Mouse (Mus musculus) MEL (cell line): ENCODE data around the gene Ablim2.

ENCODE experiments used
- CHD2 ChIP-seq: IDR thresholded peaks from 2 replicates; pipeline ENCODE4 v1.6.1; 2011; ENCODE audit warnings: low read length, improper control_type of control experiment
- CTCF ChIP-seq, 3 experiments: IDR thresholded peaks in 2 of 3; conservative IDR thresholded peaks in 1 of 3; 2 replicates each; pipeline ENCODE4 v1.5.1; 2011 to 2012; ENCODE audit warnings: low read length in 3 of 3, low read depth in 2 of 3, mild to moderate bottlenecking in 2 of 3, improper control_type of control experiment in 1 of 3, inconsistent platforms in 1 of 3, mixed read lengths in 1 of 3, moderate library complexity in 1 of 3; ENCODE audit not compliant: control insufficient read depth in 1 of 3, insufficient read depth in 1 of 3, poor library complexity in 1 of 3, severe bottlenecking in 1 of 3
- EP300 ChIP-seq, 2 experiments: IDR thresholded peaks; 2 replicates each; pipeline ENCODE4 v1.6.1; 2011; ENCODE audit warnings: improper control_type of control experiment in 2 of 2, low read length in 2 of 2, low read depth in 1 of 2, mild to moderate bottlenecking in 1 of 2
- GABPA ChIP-seq: IDR thresholded peaks from 2 replicates; pipeline ENCODE4 v1.6.1; 2012; ENCODE audit warnings: low read depth, mild to moderate bottlenecking, inconsistent platforms, low read length, improper control_type of control experiment, moderate library complexity
- JUND ChIP-seq: IDR thresholded peaks from 2 replicates; pipeline ENCODE4 v1.6.1; 2011; ENCODE audit warnings: low read depth, mild to moderate bottlenecking, improper control_type of control experiment, low read length
- KAT2A ChIP-seq: conservative IDR thresholded peaks from 2 replicates; pipeline ENCODE4 v1.6.1; 2012; ENCODE audit warnings: low read depth, low read length, improper control_type of control experiment, inconsistent platforms
- MAX ChIP-seq: IDR thresholded peaks from 2 replicates; pipeline ENCODE4 v1.6.1; 2011; ENCODE audit warnings: low read length, improper control_type of control experiment
- MYB ChIP-seq: IDR thresholded peaks from 2 replicates; pipeline ENCODE4 v1.6.1; 2011; ENCODE audit warnings: mild to moderate bottlenecking, low read depth, low read length, improper control_type of control experiment
- POLR2AphosphoS2 ChIP-seq: IDR thresholded peaks from 2 replicates; pipeline ENCODE4 v1.6.1; 2011; ENCODE audit warnings: low read length, improper control_type of control experiment
- TCF12 ChIP-seq: IDR thresholded peaks from 2 replicates; pipeline ENCODE4 v1.6.1; 2014; ENCODE audit warnings: low read depth, mild to moderate bottlenecking, inconsistent platforms, low read length, improper control_type of control experiment, moderate library complexity
- ZKSCAN1 ChIP-seq: IDR thresholded peaks from 2 replicates; pipeline ENCODE4 v1.6.1; 2012; ENCODE audit warnings: low read depth, mild to moderate bottlenecking, inconsistent platforms, low read length, improper control_type of control experiment, moderate library complexity

- TF ChIP-seq CTCF (IDR thresholded peaks at IDR 0.05 in 2 of 3, conservative IDR thresholded peaks at IDR 0.05 in 1 of 3; ENCODE audit: control insufficient read depth in 1 of 3, insufficient read depth in 1 of 3, low read depth in 2 of 3, low read length in 3 of 3, poor library complexity in 1 of 3, severe bottlenecking in 1 of 3), result no peak
- TF ChIP-seq TCF12, result no peak
- TF ChIP-seq ZKSCAN1, result no peak
- TF ChIP-seq MYB, result no peak
- TF ChIP-seq EP300 (IDR thresholded peaks at IDR 0.05; ENCODE audit: low read depth in 1 of 2, low read length in 2 of 2), result no peak
- no peak for TF ChIP-seq JUND
- TF ChIP-seq CHD2, result no peak
- TF ChIP-seq GABPA, result no peak
- no peak for TF ChIP-seq KAT2A
- no peak for TF ChIP-seq POLR2AphosphoS2
- no peak for TF ChIP-seq MAX
Measured at GRCm38 (mm10) chr5:35739005-35739404, 18.7 kb upstream of the Ablim2 start.
